Mouse (Mus musculus): ENCODE data around the gene Rasgef1c.

Gene Rasgef1c

DNA sequence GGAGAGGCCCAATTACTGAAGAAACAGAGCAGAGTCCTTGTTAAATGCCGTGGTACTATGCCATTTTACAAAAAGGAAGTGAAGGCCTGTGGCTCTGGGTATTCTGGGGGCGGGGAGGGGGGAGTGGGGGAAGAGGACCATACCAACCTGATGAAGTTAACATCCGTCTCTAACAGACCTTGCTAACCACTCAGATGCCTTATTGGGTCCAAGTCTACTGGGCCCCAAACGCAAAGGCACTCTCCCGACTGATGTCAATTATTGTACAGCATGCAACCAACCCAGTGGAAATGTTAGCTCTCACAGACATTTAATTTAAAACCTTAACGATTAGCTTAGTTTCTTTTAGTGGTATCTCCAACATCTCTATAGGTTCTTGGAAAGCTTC, 122.8 kb downstream of the Rasgef1c start:
- DNase-seq (ENCODE audit: low read depth, low spot score), result no peak

DNA sequence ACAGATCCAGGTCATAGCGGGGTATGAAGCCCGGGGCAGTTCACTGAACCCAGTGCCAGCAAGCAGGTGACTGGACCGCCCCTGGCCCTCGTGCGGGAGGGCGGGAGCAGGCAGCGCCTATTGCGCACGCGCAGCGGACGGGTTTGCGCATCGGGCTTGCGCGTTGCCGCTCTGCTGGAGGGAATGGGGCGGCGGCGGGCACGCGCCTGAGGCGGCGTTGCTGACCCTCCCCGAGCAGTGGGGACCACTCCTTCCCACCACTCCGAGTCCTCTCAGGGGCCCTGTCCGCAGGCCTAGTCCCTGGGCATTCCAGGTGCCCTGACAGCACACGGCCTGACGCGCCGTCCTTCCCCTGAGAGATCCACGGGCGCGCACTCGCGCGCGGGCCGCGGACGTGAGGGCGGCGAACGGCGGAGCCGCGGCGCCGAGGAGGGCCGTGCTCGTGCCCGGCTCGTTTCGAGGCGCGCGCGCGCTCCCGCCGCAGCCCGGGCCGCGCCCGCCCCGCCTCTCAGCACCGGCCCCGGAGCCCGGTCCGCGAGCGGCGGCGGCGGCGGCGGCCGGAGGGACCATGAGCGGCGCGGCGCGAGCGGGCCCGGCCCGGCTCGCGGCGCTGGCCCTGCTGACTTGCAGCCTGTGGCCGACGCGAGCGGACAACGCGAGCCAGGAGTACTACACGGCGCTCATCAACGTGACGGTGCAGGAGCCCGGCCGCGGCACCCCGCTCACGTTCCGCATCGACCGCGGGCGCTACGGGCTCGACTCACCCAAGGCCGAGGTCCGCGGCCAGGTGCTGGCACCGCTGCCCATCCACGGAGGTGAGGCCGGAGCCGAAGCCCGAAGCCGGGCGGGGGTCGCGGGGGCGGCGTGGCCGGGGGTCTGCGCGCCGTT, 123.4 kb downstream of the Rasgef1c start, which contains the start of gene Rnf130:
Gene Rnf130, plus strand, starts transcription at position 514 of the 888 bp plus-strand sequence.
- DNase-seq (ENCODE audit: low read depth, low spot score), result peak; percentile 90

DNA sequence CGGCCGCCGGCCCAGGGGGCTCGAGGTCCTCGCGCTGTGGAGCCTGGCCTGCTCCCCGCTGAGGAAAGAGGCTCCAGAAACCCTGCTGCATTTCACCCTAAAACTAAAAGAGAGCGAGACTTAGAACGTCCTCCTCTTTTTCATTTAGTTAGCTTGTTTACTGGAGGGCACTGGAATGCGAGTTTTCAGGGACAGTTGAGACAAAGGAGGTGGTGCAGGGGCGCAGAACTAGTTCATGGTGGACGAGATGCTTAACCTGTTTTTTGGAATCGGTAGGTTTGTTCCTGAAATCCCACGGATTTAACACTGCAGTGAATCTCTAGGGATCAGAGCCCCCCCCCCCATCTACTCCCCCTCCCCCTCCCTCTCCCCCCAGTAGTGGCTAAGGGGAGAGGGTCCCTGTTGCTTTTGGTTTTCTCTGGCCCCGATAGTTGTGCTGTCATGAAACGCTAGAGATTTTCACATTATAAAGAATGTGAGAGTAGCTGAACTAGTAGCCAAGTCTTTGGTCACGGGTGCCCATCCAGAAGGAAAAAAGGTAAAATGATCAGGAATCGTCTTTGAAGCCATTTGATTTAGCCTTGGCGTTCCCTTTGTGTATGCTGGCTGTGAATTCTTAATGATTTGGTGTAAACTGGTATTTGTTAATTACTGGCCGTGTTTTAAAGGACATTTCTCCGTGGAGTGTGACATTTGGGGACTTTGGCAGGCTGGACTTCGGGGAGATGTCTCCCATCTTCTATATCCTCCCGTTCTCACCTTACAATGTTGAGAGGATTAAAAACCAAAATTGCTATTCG, 124.3 kb downstream of the Rasgef1c start:
- peak; percentile 42 for DNase-seq (ENCODE audit: low read depth, low spot score)

DNA sequence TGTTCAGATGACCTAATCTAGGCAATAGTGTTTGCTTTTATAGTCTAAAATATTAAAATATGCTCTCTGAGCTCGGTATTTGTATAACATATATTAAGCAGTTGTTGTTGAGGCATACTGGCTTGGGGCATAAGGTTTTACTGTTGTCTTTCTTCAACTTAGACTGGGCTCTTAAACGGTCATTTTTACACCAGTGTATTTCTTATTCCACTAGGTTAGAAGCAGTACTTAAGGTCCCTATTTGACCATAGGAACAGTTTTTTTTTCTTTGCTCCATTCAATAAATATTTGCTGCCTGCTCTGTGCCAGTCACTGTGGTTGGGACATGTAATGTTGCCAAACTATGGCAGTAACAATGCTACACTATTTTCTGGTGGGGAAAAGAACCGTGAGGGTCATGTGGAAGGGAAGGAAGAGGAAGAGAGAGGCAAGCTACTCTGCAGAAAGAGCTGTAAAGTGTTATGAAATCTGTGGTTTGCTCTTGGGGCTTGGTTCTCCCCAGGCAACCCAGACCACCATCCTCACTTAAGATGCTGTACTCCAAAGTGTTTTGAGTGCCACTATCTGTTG, 125.0 kb downstream of the Rasgef1c start:
- DNase-seq (ENCODE audit: low read depth, low spot score), result no peak

DNA sequence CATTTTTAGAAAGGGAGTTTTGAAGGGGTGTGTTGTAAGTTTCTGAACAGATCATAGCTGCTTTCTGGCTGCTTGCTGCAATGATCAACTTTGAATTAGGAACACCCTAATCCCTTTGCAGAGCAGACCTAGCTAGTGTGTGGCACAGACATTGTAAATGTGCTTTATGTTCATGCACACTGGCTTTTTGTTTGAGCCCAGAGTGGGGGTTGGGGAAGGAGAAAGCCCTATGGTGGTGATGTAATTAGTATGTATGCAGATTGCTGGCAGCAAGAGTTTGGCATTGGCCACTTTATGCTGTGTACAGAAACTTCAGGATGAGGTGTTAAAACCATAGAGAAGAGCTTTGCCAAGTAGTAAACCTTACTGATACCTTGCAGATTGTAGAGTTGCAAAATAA, 126.8 kb downstream of the Rasgef1c start:
- DNase-seq (ENCODE audit: low read depth, low spot score), result no peak
